Mouse (Mus musculus) megakaryocyte progenitor cell, adult 5-6 weeks (primary cell): ENCODE data around the gene Tbc1d8b. TPM values are rescaled to one million over a fixed set of nuclear protein-coding genes. Genes with fewer than 3 reads are reported as not detected.

Experiments
- ATAC-seq: replicated peaks from 2 replicates; pipeline ENCODE4 v1.8.0; 2016; ENCODE audit warnings: mild to moderate bottlenecking, moderate TSS enrichment, inconsistent platforms; ENCODE audit not compliant: poor library complexity
- total RNA-seq, 2 experiments: library from RNA; stranded (forward) in 1 of 2; stranded (reverse) in 1 of 2; fragments of 157-497, 149-512 nt in 1 of 2; fragments of 200-1000 nt in 1 of 2; gene quantifications; 2 replicates each; pipeline versions ENCODE4 v1.2.3 to v1.2.4; 2015 to 2017

The Tbc1d8b gene
- total RNA-seq, 2 experiments from 2014 or later = 7.0 to 9.2 TPM

- no peak for ATAC-seq
These were observed 94.1 kb downstream of the Tbc1d8b start for GRCm38 (mm10) chrX:139778886-139779285.

GRCm38 (mm10) chrX:139779401-139779800, 94.6 kb downstream of the Tbc1d8b start:
- ATAC-seq = no peak

GRCm38 (mm10) chrX:139780988-139781387, 96.2 kb downstream of the Tbc1d8b start:
- ATAC-seq = peak; percentile 83

- no peak for ATAC-seq
These were observed 96.8 kb downstream of the Tbc1d8b start for GRCm38 (mm10) chrX:139781563-139781962.

GRCm38 (mm10) chrX:139782278-139783044, 97.7 kb downstream of the Tbc1d8b start, which contains the start of gene Ripply1:
TSS of gene Ripply1 (minus strand) at chrX:139782353.
- no peak for ATAC-seq

- ATAC-seq = no peak
These were observed 98.2 kb downstream of the Tbc1d8b start for GRCm38 (mm10) chrX:139783045-139783422.

- ATAC-seq = peak; percentile 21; the same call in 1 of the 2 replicates
These were observed 101.0 kb downstream of the Tbc1d8b start for GRCm38 (mm10) chrX:139785764-139786163.

GRCm38 (mm10) chrX:139794072-139794845, 109.5 kb downstream of the Tbc1d8b start:
- ATAC-seq = no peak

GRCm38 (mm10) chrX:139796037-139796436, 111.2 kb downstream of the Tbc1d8b start:
- peak; percentile 41 for ATAC-seq

- peak; percentile 62 for ATAC-seq
These were observed 113.1 kb downstream of the Tbc1d8b start for GRCm38 (mm10) chrX:139797875-139798274.

- no peak for ATAC-seq
These were observed 115.2 kb downstream of the Tbc1d8b start for GRCm38 (mm10) chrX:139799953-139800352.

- ATAC-seq = no peak
These were observed 115.6 kb downstream of the Tbc1d8b start, which contains the start of gene Cldn2 for GRCm38 (mm10) chrX:139800406-139800878. TSS of gene Cldn2 (plus strand) at chrX:139800828.

Other genes with a start within 250 kb of the Tbc1d8b start
- gene D330045A20Rik, start 204.6 kb upstream of the Tbc1d8b start, total RNA-seq (2015) = 0.59 and 0.81 TPM in 2 replicates
- gene D330045A20Rik, start 204.6 kb upstream of the Tbc1d8b start, total RNA-seq (2017) = 0.37 and 2.0 TPM in 2 replicates
- gene Rnf128, start 121.7 kb upstream of the Tbc1d8b start, total RNA-seq (2015) = 2.0 and 2.4 TPM in 2 replicates
- 1.1 and 1.3 TPM in 2 replicates for gene Rnf128, start 121.7 kb upstream of the Tbc1d8b start, total RNA-seq (2017)
- gene Gm15013, start 29.5 kb downstream of the Tbc1d8b start, total RNA-seq (2015) = 0.42 and 0.59 TPM in 2 replicates
- 0.74 and 0.75 TPM in 2 replicates for gene Gm15013, start 29.5 kb downstream of the Tbc1d8b start, total RNA-seq (2017)
- gene Ripply1, start 97.4 kb downstream of the Tbc1d8b start, total RNA-seq (2015) = not detected in 2 replicates
- gene Ripply1, start 97.4 kb downstream of the Tbc1d8b start, total RNA-seq (2017) = not detected in 2 replicates
- gene Cldn2, start 115.8 kb downstream of the Tbc1d8b start, total RNA-seq (2015) = not detected in 2 replicates
- gene Cldn2, start 115.8 kb downstream of the Tbc1d8b start, total RNA-seq (2017) = not detected in 2 replicates
- gene Morc4, start 186.7 kb downstream of the Tbc1d8b start, total RNA-seq (2015) = 0.51 and 1.8 TPM in 2 replicates
- gene Morc4, start 186.7 kb downstream of the Tbc1d8b start, total RNA-seq (2017) = 0.92 and 1.7 TPM in 2 replicates